Mouse (Mus musculus): ENCODE results near the gene Nol4l.

The Nol4l gene

GRCm38 (mm10) chr2:153513983-153514382 lies 15.8 kb downstream of the Nol4l start:
- in situ Hi-C loops (cut with MboI, MseI): no loop called here

GRCm38 (mm10) chr2:153512416-153513323 lies 17.1 kb downstream of the Nol4l start:
- in situ Hi-C loops (cut with MboI, MseI): no loop called here

- in situ Hi-C loops (cut with MboI, MseI): no loop called here
These were observed 18.2 kb downstream of the Nol4l start for GRCm38 (mm10) chr2:153511562-153511961.

- in situ Hi-C loops (cut with MboI, MseI): no loop called here
These were observed 19.6 kb downstream of the Nol4l start for GRCm38 (mm10) chr2:153510136-153510535.

GRCm38 (mm10) chr2:153509211-153510029 lies 20.4 kb downstream of the Nol4l start:
- in situ Hi-C loops (cut with MboI, MseI): no loop called here

GRCm38 (mm10) chr2:153508405-153508804 lies 21.4 kb downstream of the Nol4l start:
- in situ Hi-C loops (cut with MboI, MseI): no loop called here

GRCm38 (mm10) chr2:153507969-153508368 lies 21.8 kb downstream of the Nol4l start:
- in situ Hi-C loops (cut with MboI, MseI): no loop called here

- in situ Hi-C loops (cut with MboI, MseI): no loop called here
These were observed 23.4 kb downstream of the Nol4l start for GRCm38 (mm10) chr2:153506385-153506784.

- in situ Hi-C loops (cut with MboI, MseI): loop anchor here in 1 of 2 experiments (25.0 kb wide), 1 partner anchor 1537 kb away; no protein-coding TSS in a partner anchor
These were observed 30.6 kb downstream of the Nol4l start for GRCm38 (mm10) chr2:153499154-153499553.

- in situ Hi-C loops (cut with MboI, MseI): loop anchor here in 1 of 2 experiments (25.0 kb wide), 1 partner anchor 1535 kb away; no protein-coding TSS in a partner anchor
These were observed 32.9 kb downstream of the Nol4l start for GRCm38 (mm10) chr2:153496898-153497297.

- in situ Hi-C loops (cut with MboI, MseI): loop anchor here in 1 of 2 experiments (25.0 kb wide), 1 partner anchor 1534 kb away; no protein-coding TSS in a partner anchor
These were observed 33.5 kb downstream of the Nol4l start for GRCm38 (mm10) chr2:153496301-153496700.

GRCm38 (mm10) chr2:153495818-153496217 lies 34.0 kb downstream of the Nol4l start:
- in situ Hi-C loops (cut with MboI, MseI): loop anchor here in 1 of 2 experiments (25.0 kb wide), 1 partner anchor 1534 kb away; no protein-coding TSS in a partner anchor

GRCm38 (mm10) chr2:153495391-153495790 lies 34.4 kb downstream of the Nol4l start:
- in situ Hi-C loops (cut with MboI, MseI): loop anchor here in 1 of 2 experiments (25.0 kb wide), 1 partner anchor 1533 kb away; no protein-coding TSS in a partner anchor

- in situ Hi-C loops (cut with MboI, MseI): loop anchor here in 1 of 2 experiments (25.0 kb wide), 1 partner anchor 1532 kb away; no protein-coding TSS in a partner anchor
These were observed 35.4 kb downstream of the Nol4l start for GRCm38 (mm10) chr2:153494293-153494811.

- in situ Hi-C loops (cut with MboI, MseI): loop anchor here in 1 of 2 experiments (25.0 kb wide), 1 partner anchor 1532 kb away; no protein-coding TSS in a partner anchor
These were observed 35.9 kb downstream of the Nol4l start for GRCm38 (mm10) chr2:153493781-153494292.

GRCm38 (mm10) chr2:153493393-153493731 lies 36.4 kb downstream of the Nol4l start:
- in situ Hi-C loops (cut with MboI, MseI): loop anchor here in 1 of 2 experiments (25.0 kb wide), 1 partner anchor 1531 kb away; no protein-coding TSS in a partner anchor

- in situ Hi-C loops (cut with MboI, MseI): loop anchor here in 1 of 2 experiments (25.0 kb wide), 1 partner anchor 1530 kb away; no protein-coding TSS in a partner anchor
These were observed 37.0 kb downstream of the Nol4l start, which contains the start of gene 4930404H24Rik for GRCm38 (mm10) chr2:153492573-153493392. Gene 4930404H24Rik, plus strand, starts transcription at chr2:153492790.

GRCm38 (mm10) chr2:153492179-153492517 lies 37.6 kb downstream of the Nol4l start:
- in situ Hi-C loops (cut with MboI, MseI): loop anchor here in 1 of 2 experiments (25.0 kb wide), 1 partner anchor 1530 kb away; no protein-coding TSS in a partner anchor

GRCm38 (mm10) chr2:153491512-153492178 lies 38.1 kb downstream of the Nol4l start:
- in situ Hi-C loops (cut with MboI, MseI): loop anchor here in 1 of 2 experiments (25.0 kb wide), 1 partner anchor 1529 kb away; no protein-coding TSS in a partner anchor

Measured in T-helper 17 cell (primary cell).